Mouse (Mus musculus): ENCODE measurements around the gene Narfl. TPM values are rescaled to one million over a fixed set of nuclear protein-coding genes. Genes with fewer than 3 reads are reported as not detected.

The Narfl gene
- polyA plus RNA-seq, 1 experiment from 2014 or later = 27.3 TPM

DNA sequence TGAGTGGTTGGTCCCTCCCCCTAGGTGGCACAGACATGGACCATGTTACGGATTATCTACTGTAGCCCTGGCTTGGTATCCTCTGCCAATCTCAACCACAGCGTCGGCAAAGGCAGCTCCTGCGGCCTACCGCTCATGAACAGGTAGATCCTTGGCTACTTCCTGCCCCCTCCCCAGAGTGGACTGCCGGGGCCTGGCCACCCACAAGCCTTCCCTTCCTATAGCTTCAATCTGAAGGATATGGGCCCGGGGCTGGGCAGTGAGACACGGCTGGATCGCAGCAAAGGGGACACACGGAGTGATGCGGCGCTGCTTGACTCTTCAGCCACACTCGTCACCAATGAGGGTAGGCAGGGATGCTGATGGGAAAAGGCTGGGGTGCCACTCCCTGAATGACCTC, 53.4 kb downstream of the Narfl start:
- H3K9me3 ChIP-seq (replicated peaks) = no peaks in the 10 kb centered on the region
- peaks cover 73% of the 10 kb centered on the region for H3K4me1 ChIP-seq
- H3K4me2 ChIP-seq = no peak overlapping the region
- H3K36me3 ChIP-seq (ENCODE audit: poor library complexity, severe bottlenecking) = peaks cover 49% of the 10 kb centered on the region
- no peak overlapping the region for H3K4me3 ChIP-seq
- 93% methylated on average over 13 of the region's 13 CpGs for WGBS
- no peak overlapping the region for H3K9ac ChIP-seq
- no peak for ATAC-seq
- H3K27ac ChIP-seq = no peak overlapping the region
- H3K27me3 ChIP-seq = no peaks in the 10 kb centered on the region

DNA sequence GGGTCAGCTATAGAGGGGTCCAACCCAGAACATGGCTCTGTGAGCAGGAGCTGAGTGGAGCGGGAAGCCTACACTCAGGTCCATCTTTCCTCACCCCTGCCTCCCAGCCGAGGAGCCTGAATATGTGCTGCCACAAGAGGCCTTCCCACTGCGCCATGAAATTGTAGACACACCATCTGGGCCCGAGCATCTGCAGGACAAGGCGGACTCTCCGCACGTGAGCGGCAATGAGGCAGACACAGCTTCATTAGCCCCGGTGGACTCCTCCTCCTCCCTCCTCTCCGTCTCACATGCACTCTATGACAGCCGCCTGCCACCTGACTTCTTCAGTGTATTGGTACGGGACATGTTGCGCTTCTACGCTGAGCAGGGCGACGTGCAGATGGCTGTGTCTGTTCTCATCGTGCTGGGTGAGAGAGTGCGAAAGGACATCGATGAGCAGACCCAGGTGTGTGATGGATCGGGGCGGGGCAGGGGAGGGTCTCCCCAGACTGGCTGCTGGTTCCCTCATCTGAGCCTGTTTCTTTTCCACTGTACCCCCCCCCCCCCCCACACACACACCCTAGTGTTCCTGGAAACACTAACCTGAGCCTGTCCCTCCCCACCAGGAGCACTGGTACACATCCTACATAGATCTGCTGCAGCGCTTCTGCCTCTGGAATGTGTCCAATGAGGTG, 54.1 kb downstream of the Narfl start:
- no peak overlapping the region for H3K27ac ChIP-seq
- H3K4me1 ChIP-seq = peaks cover 75% of the 10 kb centered on the region
- no peak overlapping the region; the same call in 1 of the 2 replicates for H3K4me2 ChIP-seq
- ATAC-seq = no peak
- H3K4me3 ChIP-seq = peak overlapping the region; percentile 67; the same call in 1 of the 2 replicates
- 94% methylated on average over 22 of the region's 22 CpGs for WGBS
- H3K9ac ChIP-seq = 0 out of 2 replicates have a peak overlapping the region, but pooled peaks have one; percentile 89
- H3K9me3 ChIP-seq (replicated peaks) = no peaks in the 10 kb centered on the region
- peaks cover 49% of the 10 kb centered on the region for H3K36me3 ChIP-seq (ENCODE audit: poor library complexity, severe bottlenecking)
- no peaks in the 10 kb centered on the region for H3K27me3 ChIP-seq

- Histone ChIP-seq H3K27ac (0 out of 2 replicates have a peak overlapping the region, but pooled peaks have one; percentile 92), H3K27me3 (no peaks in the 10 kb centered on the region), H3K9ac (peak overlapping the region; percentile 89; the same call in 1 of the 2 replicates), H3K9me3 (replicated peaks) (no peaks in the 10 kb centered on the region), H3K4me1 (peaks cover 75% of the 10 kb centered on the region), H3K36me3 (ENCODE audit: poor library complexity, severe bottlenecking) (peaks cover 49% of the 10 kb centered on the region), H3K4me3 (peak overlapping the region; percentile 67), H3K4me2 (peak overlapping the region; percentile 98)
- no peak for ATAC-seq
- WGBS = 87% methylated on average over 8 of the region's 8 CpGs
These were observed 54.6 kb downstream of the Narfl start for GRCm38 (mm10) chr17:25828223-25828594.

- Histone ChIP-seq H3K4me1 (peaks cover 77% of the 10 kb centered on the region), H3K27ac (peak within 1 kb of the TSS; percentile 92), H3K4me3 (peak within 1 kb of the TSS; percentile 67), H3K27me3 (no peaks in the 10 kb centered on the region), H3K36me3 (ENCODE audit: poor library complexity, severe bottlenecking) (peaks cover 49% of the 10 kb centered on the region), H3K4me2 (peak within 1 kb of the TSS; percentile 98), H3K9ac (peak within 1 kb of the TSS; percentile 89), H3K9me3 (replicated peaks) (no peaks in the 10 kb centered on the region)
- 1% methylated on average over 32 of the region's 32 CpGs for WGBS
- ATAC-seq = peak; percentile 63
These were observed 55.4 kb downstream of the Narfl start, which contains the start of gene Jmjd8 for GRCm38 (mm10) chr17:25828712-25829557. Gene Jmjd8 (plus strand): TSS chr17:25828867.

DNA sequence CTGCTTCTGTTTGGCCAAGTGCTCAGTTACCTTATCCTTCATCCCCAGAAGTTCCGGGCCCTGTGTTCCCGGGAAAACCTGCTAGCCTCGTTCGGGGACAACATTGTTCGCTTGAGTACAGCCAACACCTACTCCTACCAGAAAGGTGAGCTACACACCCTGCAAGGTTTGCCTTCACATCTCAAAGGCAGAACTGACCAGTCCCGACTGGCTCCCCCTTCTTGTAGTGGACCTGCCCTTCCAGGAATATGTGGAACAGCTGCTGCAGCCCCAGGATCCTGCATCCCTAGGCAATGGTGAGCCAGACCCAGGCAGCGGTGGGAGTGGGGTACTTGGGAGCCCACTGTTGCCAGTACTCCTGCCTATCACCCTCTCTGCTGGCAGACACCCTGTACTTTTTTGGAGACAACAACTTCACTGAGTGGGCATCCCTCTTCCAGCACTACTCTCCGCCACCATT, 56.0 kb downstream of the Narfl start:
- WGBS = 44% methylated on average over 8 of the region's 8 CpGs
- peak overlapping the region; percentile 67 for H3K4me3 ChIP-seq
- peak overlapping the region; percentile 98 for H3K4me2 ChIP-seq
- H3K9me3 ChIP-seq (replicated peaks) = no peaks in the 10 kb centered on the region
- ATAC-seq = no peak
- peak overlapping the region; percentile 89 for H3K9ac ChIP-seq
- H3K27me3 ChIP-seq = no peaks in the 10 kb centered on the region
- peaks cover 77% of the 10 kb centered on the region for H3K4me1 ChIP-seq
- H3K36me3 ChIP-seq (ENCODE audit: poor library complexity, severe bottlenecking) = peaks cover 49% of the 10 kb centered on the region
- peak overlapping the region; percentile 92 for H3K27ac ChIP-seq

- Histone ChIP-seq H3K4me3 (peak overlapping the region; percentile 87), H3K9ac (peak overlapping the region; percentile 89; the same call in 1 of the 2 replicates), H3K27me3 (no peaks in the 10 kb centered on the region), H3K4me1 (peaks cover 77% of the 10 kb centered on the region), H3K4me2 (peak overlapping the region; percentile 98), H3K9me3 (replicated peaks) (no peaks in the 10 kb centered on the region), H3K36me3 (ENCODE audit: poor library complexity, severe bottlenecking) (peaks cover 54% of the 10 kb centered on the region), H3K27ac (no peak overlapping the region)
- no peak for ATAC-seq
- 90% methylated on average over 4 of the region's 4 CpGs for WGBS
These were observed 56.7 kb downstream of the Narfl start for GRCm38 (mm10) chr17:25830200-25830753.

DNA sequence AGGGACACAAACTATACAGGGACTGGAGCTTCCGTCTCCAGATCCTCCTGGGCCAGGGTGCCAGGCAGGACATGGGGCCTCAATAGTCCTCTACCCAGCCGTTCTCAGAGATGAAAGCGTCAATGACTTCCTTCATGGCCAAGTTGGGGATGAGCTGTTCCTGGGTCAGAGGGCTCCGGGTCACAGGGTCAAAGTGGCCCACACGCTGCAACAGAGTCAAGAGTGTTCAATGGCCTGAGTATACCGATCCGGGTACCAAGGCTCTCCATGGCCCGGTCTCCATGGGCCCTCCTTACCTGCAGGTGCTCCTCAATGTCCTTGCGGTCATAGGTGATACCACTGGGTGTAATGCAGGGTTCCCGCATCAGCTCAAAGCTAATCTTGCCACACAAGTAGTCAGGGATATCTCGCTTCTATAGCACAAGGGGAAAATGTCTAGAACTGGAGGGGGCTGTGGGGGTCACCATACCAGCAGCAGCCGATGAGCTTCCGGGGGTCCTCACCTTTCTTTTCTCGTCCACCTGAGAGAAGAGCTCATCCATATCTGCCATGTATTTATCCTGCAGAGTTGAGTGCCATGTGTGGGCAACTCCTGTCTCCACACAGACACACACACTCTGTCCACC, 57.3 kb downstream of the Narfl start:
- Histone ChIP-seq H3K4me3 (peak overlapping the region; percentile 87), H3K4me2 (peak overlapping the region; percentile 98), H3K9ac (peak overlapping the region; percentile 89), H3K27ac (no peak overlapping the region), H3K9me3 (replicated peaks) (no peaks in the 10 kb centered on the region), H3K36me3 (ENCODE audit: poor library complexity, severe bottlenecking) (peaks cover 55% of the 10 kb centered on the region), H3K27me3 (no peaks in the 10 kb centered on the region), H3K4me1 (peaks cover 78% of the 10 kb centered on the region)
- ATAC-seq = no peak
- 89% methylated on average over 14 of the region's 14 CpGs for WGBS

- H3K27ac ChIP-seq = peak overlapping the region; percentile 90; the same call in 1 of the 2 replicates
- H3K4me1 ChIP-seq = peaks cover 78% of the 10 kb centered on the region
- 64% methylated on average over 21 of the region's 21 CpGs for WGBS
- H3K9me3 ChIP-seq (replicated peaks) = no peaks in the 10 kb centered on the region
- peak overlapping the region; percentile 89 for H3K9ac ChIP-seq
- H3K27me3 ChIP-seq = no peaks in the 10 kb centered on the region
- ATAC-seq = no peak
- peaks cover 48% of the 10 kb centered on the region for H3K36me3 ChIP-seq (ENCODE audit: poor library complexity, severe bottlenecking)
- peak overlapping the region; percentile 98 for H3K4me2 ChIP-seq
- H3K4me3 ChIP-seq = peak overlapping the region; percentile 87
These were observed 58.1 kb downstream of the Narfl start for GRCm38 (mm10) chr17:25831451-25832281.

DNA sequence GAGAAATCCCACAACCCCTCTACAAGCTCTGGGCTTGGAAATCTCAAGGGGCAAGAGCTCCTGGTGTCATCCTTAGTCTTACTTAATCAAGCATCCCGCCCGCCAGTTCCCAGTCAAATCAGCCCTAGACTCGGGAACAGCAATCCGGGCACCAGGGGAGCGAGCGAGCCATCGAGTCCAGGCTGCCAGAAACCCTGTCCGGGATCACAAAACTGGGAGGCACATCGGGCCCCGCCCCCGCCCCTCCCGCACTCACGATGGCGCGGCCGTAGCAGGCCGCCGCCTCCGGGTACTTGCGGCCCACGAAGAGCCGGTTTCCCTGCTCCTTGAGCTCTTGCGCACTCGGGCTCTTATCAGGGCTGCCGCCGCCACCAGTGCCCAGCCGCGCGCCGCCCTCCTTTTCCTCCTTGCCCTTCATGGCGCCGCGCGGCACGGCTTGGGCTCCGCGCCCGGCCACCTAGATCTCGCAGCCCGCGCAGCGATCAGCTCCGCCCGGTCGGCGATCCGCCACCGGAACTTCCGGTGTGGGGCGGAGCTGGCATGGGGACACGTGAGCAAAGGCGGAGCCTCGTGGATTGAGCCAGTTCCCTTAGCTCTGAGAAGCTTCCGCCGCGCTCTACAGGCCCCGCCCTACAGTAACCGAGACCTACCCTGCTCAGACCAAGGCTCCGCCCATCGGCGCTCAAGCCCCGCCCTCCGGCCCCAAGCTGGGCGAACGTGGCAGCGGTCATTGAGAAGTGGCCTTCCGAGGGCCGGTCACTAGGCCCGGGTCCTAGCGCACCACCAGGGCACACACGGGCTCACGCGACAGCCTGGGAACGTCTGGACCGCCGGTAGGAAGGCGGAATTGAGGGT, 59.1 kb downstream of the Narfl start:
- Histone ChIP-seq H3K36me3 (ENCODE audit: poor library complexity, severe bottlenecking) (peaks cover 38% of the 10 kb centered on the region), H3K4me2 (peak overlapping the region; percentile 98), H3K27ac (peak overlapping the region; percentile 90), H3K27me3 (no peaks in the 10 kb centered on the region), H3K9ac (peak overlapping the region; percentile 89), H3K4me3 (peak overlapping the region; percentile 87), H3K4me1 (peaks cover 79% of the 10 kb centered on the region), H3K9me3 (replicated peaks) (no peaks in the 10 kb centered on the region)
- peak; percentile 90 for ATAC-seq
- under 1% methylated on average over 77 of the region's 77 CpGs for WGBS
